Mouse (Mus musculus): Measurements from ENCODE around the gene Mpdu1. TPM values are rescaled to one million over a fixed set of nuclear protein-coding genes. Genes with fewer than 3 reads are reported as not detected.
"Not testable (repeated sequence)": the region's sequence is repeated elsewhere in the genome, so short reads cannot be mapped to it uniquely, and the experiment has no call there.

Mpdu1 gene
- polyA plus RNA-seq, 1 experiment from 2014 or later, result 74.2 TPM

GRCm38 (mm10) chr11:69655264-69656064 lies 7.0 kb downstream of the Mpdu1 start, which contains the start of gene Sox15:
Gene Sox15, plus strand, starts transcription at chr11:69655314.
- Histone ChIP-seq H3K27me3 (ENCODE audit: low read depth, poor library complexity, severe bottlenecking) (no peaks in the 10 kb centered on the region), H3K4me1 (peaks cover 35% of the 10 kb centered on the region), H3K27ac (peak within 1 kb of the TSS; percentile 79), H3K36me3 (peaks cover 91% of the 10 kb centered on the region), H3K9me3 (replicated peaks) (no peaks in the 10 kb centered on the region), H3K4me3 (peak within 1 kb of the TSS; percentile 26)
- WGBS, result 25% methylated on average over 34 of the region's 34 CpGs
- DNase-seq (ENCODE audit: low spot score), result peak; percentile 85

GRCm38 (mm10) chr11:69654760-69655159 lies 7.7 kb downstream of the Mpdu1 start:
- no peaks in the 10 kb centered on the region for H3K27me3 ChIP-seq (ENCODE audit: low read depth, poor library complexity, severe bottlenecking)
- H3K4me1 ChIP-seq, result peaks cover 35% of the 10 kb centered on the region
- H3K9me3 ChIP-seq (replicated peaks), result no peaks in the 10 kb centered on the region
- H3K27ac ChIP-seq, result peak overlapping the region; percentile 79
- DNase-seq (ENCODE audit: low spot score), result peak; percentile 33
- H3K36me3 ChIP-seq, result peaks cover 92% of the 10 kb centered on the region
- peak overlapping the region; percentile 26; the same call in 1 of the 2 replicates for H3K4me3 ChIP-seq
- WGBS, result 41% methylated on average over 9 of the region's 9 CpGs

- peaks cover 35% of the 10 kb centered on the region for H3K4me1 ChIP-seq
- H3K27ac ChIP-seq, result no peak overlapping the region
- H3K36me3 ChIP-seq, result peaks cover 94% of the 10 kb centered on the region
- DNase-seq (ENCODE audit: low spot score), result no peak
- no peaks in the 10 kb centered on the region for H3K27me3 ChIP-seq (ENCODE audit: low read depth, poor library complexity, severe bottlenecking)
- WGBS, result 83% methylated on average over 5 of the region's 5 CpGs
- H3K9me3 ChIP-seq (replicated peaks), result no peaks in the 10 kb centered on the region
- H3K4me3 ChIP-seq, result no peak overlapping the region
Observed at GRCm38 (mm10) chr11:69653399-69653798, 9.0 kb downstream of the Mpdu1 start.

- DNase-seq (ENCODE audit: low spot score), result no peak
- Histone ChIP-seq H3K9me3 (replicated peaks) (no peaks in the 10 kb centered on the region), H3K27me3 (ENCODE audit: low read depth, poor library complexity, severe bottlenecking) (no peaks in the 10 kb centered on the region), H3K4me1 (no peaks in the 10 kb centered on the region), H3K36me3 (peaks cover 98% of the 10 kb centered on the region), H3K27ac (no peak overlapping the region), H3K4me3 (no peak overlapping the region)
- WGBS, result 95% methylated on average over 5 of the region's 5 CpGs
Observed at GRCm38 (mm10) chr11:69645860-69646259, 16.6 kb downstream of the Mpdu1 start.

GRCm38 (mm10) chr11:69635471-69635870 lies 27.0 kb downstream of the Mpdu1 start:
- 98% methylated on average over 3 of the region's 3 CpGs for WGBS
- H3K4me1 ChIP-seq, result peaks cover 27% of the 10 kb centered on the region
- no peak overlapping the region for H3K4me3 ChIP-seq
- no peaks in the 10 kb centered on the region for H3K27me3 ChIP-seq (ENCODE audit: low read depth, poor library complexity, severe bottlenecking)
- no peak overlapping the region for H3K27ac ChIP-seq
- H3K9me3 ChIP-seq (replicated peaks), result no peaks in the 10 kb centered on the region
- DNase-seq (ENCODE audit: low spot score), result no peak
- H3K36me3 ChIP-seq, result peaks cover 55% of the 10 kb centered on the region

GRCm38 (mm10) chr11:69633128-69633866 lies 29.1 kb downstream of the Mpdu1 start:
- Histone ChIP-seq H3K4me1 (peaks cover 27% of the 10 kb centered on the region), H3K9me3 (replicated peaks) (no peaks in the 10 kb centered on the region), H3K4me3 (peak overlapping the region; percentile 100), H3K36me3 (peaks cover 33% of the 10 kb centered on the region), H3K27ac (peak overlapping the region; percentile 99), H3K27me3 (ENCODE audit: low read depth, poor library complexity, severe bottlenecking) (no peaks in the 10 kb centered on the region)
- WGBS, result under 1% methylated on average over 50 of the region's 50 CpGs
- no peak for DNase-seq (ENCODE audit: low spot score)

GRCm38 (mm10) chr11:69632284-69633089 lies 30.0 kb downstream of the Mpdu1 start, which contains the start of gene Fxr2:
Gene Fxr2, plus strand, starts transcription at chr11:69632990.
- peaks cover 27% of the 10 kb centered on the region for H3K4me1 ChIP-seq
- no peaks in the 10 kb centered on the region for H3K9me3 ChIP-seq (replicated peaks)
- 0% methylated on average over 55 of the region's 56 CpGs for WGBS
- H3K4me3 ChIP-seq, result peak within 1 kb of the TSS; percentile 100
- peak within 1 kb of the TSS; percentile 99 for H3K27ac ChIP-seq
- peak; percentile 99 for DNase-seq (ENCODE audit: low spot score)
- H3K27me3 ChIP-seq (ENCODE audit: low read depth, poor library complexity, severe bottlenecking), result no peaks in the 10 kb centered on the region
- peaks cover 25% of the 10 kb centered on the region for H3K36me3 ChIP-seq

- Histone ChIP-seq H3K36me3 (0 out of 2 replicates have a peak, but pooled peaks cover 2% of the 10 kb centered on the region), H3K27ac (no peak overlapping the region), H3K27me3 (ENCODE audit: low read depth, poor library complexity, severe bottlenecking) (no peaks in the 10 kb centered on the region), H3K4me3 (no peak overlapping the region), H3K4me1 (peaks cover 19% of the 10 kb centered on the region), H3K9me3 (replicated peaks) (no peaks in the 10 kb centered on the region)
- 74% methylated on average over 1 of the region's 1 CpGs for WGBS
- no peak for DNase-seq (ENCODE audit: low spot score)
Observed at GRCm38 (mm10) chr11:69629802-69630201, 32.6 kb downstream of the Mpdu1 start.

GRCm38 (mm10) chr11:69628286-69628685 lies 34.2 kb downstream of the Mpdu1 start:
- Histone ChIP-seq H3K27ac (no peak overlapping the region), H3K4me1 (peaks cover 7% of the 10 kb centered on the region; the same call in 1 of the 2 replicates), H3K9me3 (replicated peaks) (no peaks in the 10 kb centered on the region), H3K27me3 (ENCODE audit: low read depth, poor library complexity, severe bottlenecking) (no peaks in the 10 kb centered on the region), H3K4me3 (no peak overlapping the region), H3K36me3 (no peaks in the 10 kb centered on the region)
- DNase-seq (ENCODE audit: low spot score), result peak; percentile 88
- 37% methylated on average over 6 of the region's 6 CpGs for WGBS

GRCm38 (mm10) chr11:69624339-69624738 lies 38.1 kb downstream of the Mpdu1 start:
- peaks cover 17% of the 10 kb centered on the region for H3K4me1 ChIP-seq
- H3K9me3 ChIP-seq (replicated peaks); H3K27ac ChIP-seq; H3K4me3 ChIP-seq; H3K27me3 ChIP-seq (ENCODE audit: low read depth, poor library complexity, severe bottlenecking); H3K36me3 ChIP-seq; DNase-seq (ENCODE audit: low spot score): not testable (repeated sequence)
- WGBS, result 75% methylated on average over 2 of the region's 2 CpGs

- H3K4me3 ChIP-seq, result no peak overlapping the region
- WGBS, result 62% methylated on average over 4 of the region's 4 CpGs
- H3K27ac ChIP-seq, result peak overlapping the region; percentile 91; the same call in 1 of the 2 replicates
Observed at GRCm38 (mm10) chr11:69623006-69623405, 39.4 kb downstream of the Mpdu1 start.

GRCm38 (mm10) chr11:69622406-69622805 lies 40.0 kb downstream of the Mpdu1 start:
- H3K27ac ChIP-seq, result peak overlapping the region; percentile 91
- no peaks in the 10 kb centered on the region for H3K9me3 ChIP-seq (replicated peaks)
- peak overlapping the region; percentile 57 for H3K4me3 ChIP-seq
- H3K4me1 ChIP-seq, result peaks cover 17% of the 10 kb centered on the region
- H3K36me3 ChIP-seq, result no peaks in the 10 kb centered on the region
- WGBS, result 44% methylated on average over 6 of the region's 6 CpGs
- peak; percentile 37 for DNase-seq (ENCODE audit: low spot score)
- peaks cover 6% of the 10 kb centered on the region; the same call in 1 of the 2 replicates for H3K27me3 ChIP-seq (ENCODE audit: low read depth, poor library complexity, severe bottlenecking)

More at GRCm38 (mm10) chr11:69623006-69623405, 39.4 kb downstream of the Mpdu1 start:
- 0 out of 2 replicates have a peak, but pooled peaks cover under 1% of the 10 kb centered on the region for H3K27me3 ChIP-seq (ENCODE audit: low read depth, poor library complexity, severe bottlenecking)
- no peaks in the 10 kb centered on the region for H3K9me3 ChIP-seq (replicated peaks)
- H3K36me3 ChIP-seq, result no peaks in the 10 kb centered on the region
- peaks cover 17% of the 10 kb centered on the region for H3K4me1 ChIP-seq
- no peak for DNase-seq (ENCODE audit: low spot score)

Data from limb, embryonic 10.5 days (tissue).